Mouse (Mus musculus): Measurements from ENCODE around the gene Defb29. TPM values are rescaled to one million over a fixed set of nuclear protein-coding genes. Genes with fewer than 3 reads are reported as not detected.

Gene Defb29
- not detected in 2 replicates for polyA plus RNA-seq (2012; rRNA removed)

GRCm38 (mm10) chr2:152539944-152540710, at the start of gene Defb29:
Gene Defb29, minus strand, starts transcription at chr2:152540098.

GRCm38 (mm10) chr2:152580107-152580506, 40.2 kb upstream of the Defb29 start, which contains the start of gene Defb19:
Gene Defb19, minus strand, starts transcription at chr2:152580312.

GRCm38 (mm10) chr2:152572114-152572794, 32.4 kb upstream of the Defb29 start, which contains the start of gene Defb21:
Gene Defb21, plus strand, starts transcription at chr2:152572744.

GRCm38 (mm10) chr2:152569038-152569437, 29.1 kb upstream of the Defb29 start, which contains the start of gene Gm17416:
Gene Gm17416, plus strand, starts transcription at chr2:152569338.

GRCm38 (mm10) chr2:152517981-152518380, 21.9 kb downstream of the Defb29 start, which contains the start of gene Defb28:
Gene Defb28, plus strand, starts transcription at chr2:152518255.

GRCm38 (mm10) chr2:152511592-152511991, 28.3 kb downstream of the Defb29 start, which contains the start of gene Defb26:
Gene Defb26, minus strand, starts transcription at chr2:152511692.

GRCm38 (mm10) chr2:152490038-152490437, 49.9 kb downstream of the Defb29 start, which contains the start of gene Defb22:
Gene Defb22, minus strand, starts transcription at chr2:152490138.

Other genes starting within 250 kb of the Defb29 start
- 54.5 and 56.4 TPM in 2 replicates for gene Tbc1d20, start 246.3 kb downstream of the Defb29 start, polyA plus RNA-seq (2012; rRNA removed)
- 335 and 401 TPM in 2 replicates for gene Rbck1, start 207.4 kb downstream of the Defb29 start, polyA plus RNA-seq (2012; rRNA removed)
- gene Trib3, start 196.1 kb downstream of the Defb29 start, polyA plus RNA-seq (2012; rRNA removed), result 3.9 and 6.1 TPM in 2 replicates
- gene Nrsn2, start 163.5 kb downstream of the Defb29 start, polyA plus RNA-seq (2012; rRNA removed), result 0.24 and 0.27 TPM in 2 replicates
- gene Sox12, start 142.0 kb downstream of the Defb29 start, polyA plus RNA-seq (2012; rRNA removed), result 47.1 and 55.3 TPM in 2 replicates
- gene Zcchc3, start 125.1 kb downstream of the Defb29 start, polyA plus RNA-seq (2012; rRNA removed), result 10.0 and 11.5 TPM in 2 replicates
- 4.9 and 5.1 TPM in 2 replicates for gene 6820408C15Rik, start 124.5 kb downstream of the Defb29 start, polyA plus RNA-seq (2012; rRNA removed)
- gene Defb23, start 75.5 kb downstream of the Defb29 start, polyA plus RNA-seq (2012; rRNA removed), result not detected in 2 replicates
- gene Defb20, start 63.0 kb downstream of the Defb29 start, polyA plus RNA-seq (2012; rRNA removed), result 0.39 TPM in 1 of 2 replicates, not detected in the other
- not detected in 2 replicates for gene Defb22, start 50.0 kb downstream of the Defb29 start, polyA plus RNA-seq (2012; rRNA removed)
- gene Defb26, start 28.4 kb downstream of the Defb29 start, polyA plus RNA-seq (2012; rRNA removed), result not detected in 2 replicates
- gene Defb28, start 21.8 kb downstream of the Defb29 start, polyA plus RNA-seq (2012; rRNA removed), result not detected in 2 replicates
- gene Gm17416, start 29.2 kb upstream of the Defb29 start, polyA plus RNA-seq (2012; rRNA removed), result not detected in 2 replicates
- gene Defb21, start 32.6 kb upstream of the Defb29 start, polyA plus RNA-seq (2012; rRNA removed), result not detected in 2 replicates
- 39.7 and 66.9 TPM in 2 replicates for gene Defb19, start 40.2 kb upstream of the Defb29 start, polyA plus RNA-seq (2012; rRNA removed)
- gene Defb45, start 59.3 kb upstream of the Defb29 start, polyA plus RNA-seq (2012; rRNA removed), result not detected in 2 replicates
- gene Defb36, start 64.2 kb upstream of the Defb29 start, polyA plus RNA-seq (2012; rRNA removed), result 0.46 and 0.64 TPM in 2 replicates
- 1.7 TPM in 1 of 2 replicates, not detected in the other for gene Defb25, start 83.0 kb upstream of the Defb29 start, polyA plus RNA-seq (2012; rRNA removed)
- gene Rem1, start 86.9 kb upstream of the Defb29 start, polyA plus RNA-seq (2012; rRNA removed), result 25.0 and 28.2 TPM in 2 replicates
- 330 and 441 TPM in 2 replicates for gene H13, start 129.4 kb upstream of the Defb29 start, polyA plus RNA-seq (2012; rRNA removed)
- gene Mcts2, start 146.9 kb upstream of the Defb29 start, polyA plus RNA-seq (2012; rRNA removed), result 3.7 and 4.2 TPM in 2 replicates
- gene Id1, start 196.2 kb upstream of the Defb29 start, polyA plus RNA-seq (2012; rRNA removed), result 383 and 402 TPM in 2 replicates
- 6.7 and 9.5 TPM in 2 replicates for gene Cox4i2, start 214.1 kb upstream of the Defb29 start, polyA plus RNA-seq (2012; rRNA removed)

Data from ovary, adult 2 months (tissue).